Mouse (Mus musculus) heart, postnatal 0 days (tissue): ENCODE measurements around the gene Uvrag.

Source experiments
- CTCF ChIP-seq: IDR thresholded peaks from 2 replicates; pipeline ENCODE4 v1.5.1; 2016; ENCODE audit warnings: antibody characterized with exemption, control low read depth, low read depth
- EP300 ChIP-seq: IDR thresholded peaks from 2 replicates; pipeline ENCODE4 v1.6.1; 2016; ENCODE audit warnings: antibody characterized with exemption, low read depth

DNA sequence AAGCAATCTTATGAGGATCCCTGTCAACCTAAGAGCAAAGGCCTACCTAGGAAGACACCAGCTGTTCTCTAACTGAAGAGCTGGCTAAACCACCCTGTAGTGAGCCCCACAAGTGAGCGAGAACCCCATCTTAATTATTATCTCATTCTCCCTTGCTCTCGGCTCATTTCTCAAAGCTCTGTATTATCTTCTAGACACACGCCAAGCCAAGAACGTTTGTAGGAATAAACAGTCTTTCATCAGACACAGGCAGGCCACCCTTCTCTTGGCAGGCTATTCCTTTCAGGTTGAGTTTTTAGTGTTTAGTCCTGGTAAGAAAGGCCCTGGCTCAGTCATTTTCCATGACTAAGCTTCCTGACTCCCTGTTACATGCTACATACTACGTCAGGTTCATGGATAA lies 218.0 kb downstream of the Uvrag start:
- no peak for TF ChIP-seq CTCF
- no peak for TF ChIP-seq EP300
